Mouse (Mus musculus) cerebral cortex, adult 2 months (tissue): ENCODE measurements around the gene 4930453N24Rik.

Source experiments
- WGBS: fragments of 180-500 bp; shearing (Covaris S2); methylation state at CpG from one replicate; pipeline ENCODE4 v1.1.7; 2018; 5-methylcytosine and 5-hydroxymethylcytosine counted together

The 4930453N24Rik gene

GRCm38 (mm10) chr16:64770521-64771430 is at the start of gene 4930453N24Rik:
4930453N24Rik (minus strand) TSS chr16:64771161.
- WGBS, result 2% methylated on average over 72 of the region's 72 CpGs

- 94% methylated on average over 3 of the region's 3 CpGs for WGBS
Measured at GRCm38 (mm10) chr16:64817094-64817765, 46.3 kb upstream of the 4930453N24Rik start.

DNA sequence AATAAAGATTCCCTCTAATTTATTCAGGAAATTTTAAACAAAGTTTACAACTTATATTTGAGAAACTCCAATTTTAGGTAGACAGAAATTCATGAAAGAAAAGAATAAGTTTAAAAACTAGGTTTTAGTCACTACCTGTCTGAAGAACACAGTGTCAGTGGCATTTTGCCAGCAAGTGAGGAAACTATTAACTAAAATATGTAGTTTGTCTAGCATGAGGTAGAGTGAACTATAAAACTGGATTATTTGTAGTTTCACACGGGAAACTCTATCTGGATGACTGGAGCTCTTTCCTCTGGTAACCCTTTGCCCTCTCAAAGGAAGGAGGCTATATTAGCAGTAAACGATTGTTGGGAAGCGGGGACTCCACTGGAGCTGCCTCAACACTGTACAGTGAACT is 32.1 kb upstream of the 4930453N24Rik start:
- 87% methylated on average over 3 of the region's 3 CpGs for WGBS

GRCm38 (mm10) chr16:64800393-64800792 is 29.4 kb upstream of the 4930453N24Rik start:
- 94% methylated on average over 5 of the region's 5 CpGs for WGBS

DNA sequence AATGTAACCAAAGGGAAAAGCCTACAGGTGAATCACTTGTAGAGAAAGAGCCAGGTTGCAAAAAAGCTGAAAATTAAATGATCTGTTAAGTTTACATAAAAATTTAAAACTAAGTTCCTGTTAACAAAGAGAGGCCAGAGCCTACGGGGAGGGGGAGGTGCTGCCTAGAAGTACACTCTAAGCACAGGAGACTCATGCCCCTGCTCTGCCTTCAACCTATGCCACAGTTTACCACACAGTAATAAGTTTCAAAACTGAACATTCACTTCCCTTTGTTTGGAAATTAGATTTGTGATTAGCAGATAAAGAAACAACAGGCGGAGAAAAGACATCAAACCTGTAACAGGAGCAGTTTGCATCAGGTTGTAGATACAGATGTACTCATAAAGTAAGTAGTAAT is 23.8 kb upstream of the 4930453N24Rik start:
- 93% methylated on average over 2 of the region's 2 CpGs for WGBS

DNA sequence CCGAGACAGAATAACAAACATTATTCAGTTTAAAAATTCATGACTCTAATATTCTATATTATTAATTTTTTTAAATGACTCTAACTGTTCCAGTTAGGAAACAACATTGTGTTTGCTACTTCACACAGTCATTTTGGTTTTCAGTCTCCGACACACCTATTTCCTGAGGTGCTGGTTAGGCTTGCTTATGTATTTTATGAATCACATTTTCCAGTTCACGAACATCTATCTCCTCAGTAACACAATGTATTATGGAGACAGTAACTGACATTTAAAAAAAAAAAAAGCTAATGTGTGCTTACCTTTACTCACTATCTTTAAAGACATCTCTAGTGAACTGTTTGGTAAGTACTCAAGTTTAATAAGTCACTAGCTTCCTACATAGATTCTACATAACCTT is 18.7 kb upstream of the 4930453N24Rik start:
- 90% methylated on average over 3 of the region's 3 CpGs for WGBS

DNA sequence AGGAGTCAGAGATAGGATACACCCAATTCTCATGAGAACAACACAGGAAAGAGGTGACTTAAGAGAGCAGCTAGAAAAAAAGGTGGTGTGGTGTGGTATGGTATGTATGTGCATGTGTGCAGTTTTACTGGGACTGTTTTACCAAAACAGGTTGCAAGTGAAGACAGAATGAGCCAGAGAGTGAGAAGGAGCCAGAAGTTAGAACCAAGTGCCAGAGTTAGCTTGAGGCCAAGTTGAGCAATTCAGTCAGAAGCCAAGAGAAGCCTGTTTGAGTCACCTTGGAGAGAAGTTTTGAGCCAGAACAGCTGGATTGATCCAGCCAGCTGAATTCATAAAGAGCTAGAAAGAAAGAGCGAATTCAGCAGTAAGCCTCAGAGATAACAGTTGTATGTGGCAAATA is 4.6 kb upstream of the 4930453N24Rik start:
- WGBS, result 82% methylated on average over 1 of the region's 1 CpGs

- 88% methylated on average over 2 of the region's 2 CpGs for WGBS
Measured at GRCm38 (mm10) chr16:64771431-64771818, 464 bp upstream of the 4930453N24Rik start.

DNA sequence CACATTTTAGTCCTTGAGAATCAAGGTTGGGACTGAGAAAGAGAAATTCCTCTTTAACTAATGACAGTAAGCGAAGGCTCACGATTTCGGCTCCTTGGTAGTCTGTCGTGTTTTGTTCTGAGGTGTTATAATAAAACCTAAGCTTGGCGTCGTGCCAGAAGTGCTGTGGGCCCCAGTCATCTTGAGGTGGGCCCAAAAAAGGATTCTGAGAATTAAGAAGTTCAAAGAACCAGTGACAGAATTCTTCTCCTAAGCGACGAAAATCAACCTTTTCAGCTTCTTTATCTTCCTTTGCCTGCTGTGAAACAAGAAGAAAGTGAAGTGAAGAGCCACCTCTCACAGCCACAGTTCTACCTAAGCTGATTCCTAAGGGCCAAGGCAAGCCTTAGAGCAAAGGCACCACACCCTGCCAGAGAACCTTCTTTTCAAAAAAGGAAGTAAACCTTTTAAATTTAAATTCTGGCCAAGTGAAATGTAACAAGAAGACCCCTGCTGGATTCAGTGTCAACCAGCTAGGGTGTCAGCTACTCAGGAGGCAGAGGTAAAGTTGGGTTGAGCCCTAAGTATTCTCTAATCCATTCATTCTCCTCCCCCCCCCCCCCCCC is 4.2 kb downstream of the 4930453N24Rik start:
- WGBS, result 86% methylated on average over 8 of the region's 8 CpGs

DNA sequence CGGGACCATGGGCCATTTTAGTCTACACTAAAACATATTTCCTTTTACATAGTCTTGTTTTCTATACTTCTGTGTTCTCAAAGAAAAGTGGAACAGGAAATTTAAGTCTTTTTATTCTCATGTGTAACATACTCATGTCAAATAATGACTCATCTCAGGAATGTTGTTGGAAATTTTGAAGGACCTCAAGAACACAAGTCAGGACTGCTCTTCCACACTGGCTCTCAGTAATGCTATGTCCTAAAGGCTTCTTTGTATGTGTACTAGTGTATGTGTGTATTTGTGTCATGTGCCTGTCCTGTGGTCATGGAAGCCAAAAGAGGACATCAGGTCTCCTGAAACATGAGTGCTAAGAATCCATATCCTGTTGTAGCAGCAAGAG is 11.7 kb downstream of the 4930453N24Rik start:
- WGBS, result 88% methylated on average over 1 of the region's 1 CpGs

DNA sequence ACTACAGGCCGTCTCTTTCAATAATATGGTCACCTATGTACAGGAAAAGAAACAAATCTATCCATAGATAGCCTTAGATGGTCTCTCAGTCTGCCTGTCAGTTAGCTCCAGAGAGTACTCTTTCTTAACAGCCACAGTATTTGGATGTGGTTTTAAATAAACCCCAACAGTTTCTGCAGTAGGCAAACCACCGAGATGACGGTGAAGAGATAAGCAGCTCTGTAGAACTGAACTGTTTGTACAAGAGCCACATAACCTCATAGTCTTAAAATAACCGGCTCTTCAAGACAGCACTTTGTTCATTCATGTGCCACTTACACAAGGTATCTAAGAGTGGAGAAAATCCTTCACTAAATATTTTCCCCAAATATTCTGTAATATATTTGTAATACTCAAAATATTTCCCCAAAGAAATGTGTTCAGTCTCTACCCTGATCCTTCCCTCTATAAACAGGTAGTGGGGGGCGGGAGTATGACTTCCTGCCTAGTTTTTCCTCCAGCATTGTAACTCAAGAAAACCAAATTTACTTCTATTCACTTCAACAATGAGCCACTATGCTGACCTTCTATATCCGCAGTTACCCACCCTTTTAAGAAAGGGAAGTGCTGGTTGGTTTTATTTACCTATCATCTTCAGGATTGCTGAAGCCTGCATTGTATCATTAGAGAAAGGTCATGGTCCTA is 12.3 kb downstream of the 4930453N24Rik start:
- 63% methylated on average over 6 of the region's 6 CpGs for WGBS

GRCm38 (mm10) chr16:64757666-64758400 is 13.1 kb downstream of the 4930453N24Rik start:
- 91% methylated on average over 7 of the region's 7 CpGs for whole genome bisulfite sequencing

- 58% methylated on average over 6 of the region's 6 CpGs for WGBS
Measured at GRCm38 (mm10) chr16:64756321-64756720, 14.6 kb downstream of the 4930453N24Rik start.

DNA sequence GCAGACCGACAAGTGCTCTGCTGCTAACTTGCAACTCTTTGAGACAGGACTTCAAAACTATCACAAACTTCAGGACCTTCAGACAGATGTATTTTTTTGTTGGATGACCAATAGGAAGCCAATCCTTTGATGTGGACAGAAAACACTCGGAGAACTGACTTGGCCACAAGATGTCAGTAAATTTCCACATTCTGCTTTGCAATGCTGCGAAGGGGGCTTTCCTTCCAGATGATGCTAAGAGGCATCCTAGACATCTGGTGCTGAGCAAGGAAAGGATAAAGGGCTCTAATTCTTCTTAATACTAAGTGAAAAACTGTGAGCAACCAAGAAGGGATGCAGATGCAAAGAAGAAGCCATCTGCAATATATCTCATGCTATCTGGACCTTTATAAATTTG is 16.2 kb downstream of the 4930453N24Rik start:
- 36% methylated on average over 3 of the region's 3 CpGs for WGBS

- 70% methylated on average over 3 of the region's 3 CpGs for WGBS
Measured at GRCm38 (mm10) chr16:64753990-64754742, 16.8 kb downstream of the 4930453N24Rik start.

DNA sequence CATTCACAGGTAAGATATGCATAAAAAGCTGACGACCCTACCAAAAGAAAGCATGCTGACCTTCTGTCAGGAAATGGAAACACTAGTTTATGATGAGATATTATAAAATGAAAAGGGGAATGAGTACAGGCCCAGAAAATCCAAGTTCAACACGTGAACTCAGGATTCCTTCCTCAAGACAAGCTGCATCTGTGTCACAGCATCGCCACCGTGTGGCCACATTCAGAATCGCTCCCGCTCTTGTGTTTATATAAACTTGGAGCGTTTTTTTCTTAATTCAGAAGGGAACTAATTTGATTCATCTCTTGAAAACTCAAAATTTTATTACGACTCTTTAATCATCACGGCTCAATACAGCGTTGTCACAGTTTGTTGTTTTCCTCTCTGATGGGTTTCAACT is 22.7 kb downstream of the 4930453N24Rik start:
- 8% methylated on average over 10 of the region's 10 CpGs for WGBS

GRCm38 (mm10) chr16:64745089-64745488 is 25.9 kb downstream of the 4930453N24Rik start:
- WGBS, result 87% methylated on average over 4 of the region's 4 CpGs

- WGBS, result 92% methylated on average over 5 of the region's 5 CpGs
Measured at GRCm38 (mm10) chr16:64737289-64737688, 33.7 kb downstream of the 4930453N24Rik start.

- WGBS, result 51% methylated on average over 4 of the region's 4 CpGs
Measured at GRCm38 (mm10) chr16:64723273-64724057, 47.5 kb downstream of the 4930453N24Rik start.

DNA sequence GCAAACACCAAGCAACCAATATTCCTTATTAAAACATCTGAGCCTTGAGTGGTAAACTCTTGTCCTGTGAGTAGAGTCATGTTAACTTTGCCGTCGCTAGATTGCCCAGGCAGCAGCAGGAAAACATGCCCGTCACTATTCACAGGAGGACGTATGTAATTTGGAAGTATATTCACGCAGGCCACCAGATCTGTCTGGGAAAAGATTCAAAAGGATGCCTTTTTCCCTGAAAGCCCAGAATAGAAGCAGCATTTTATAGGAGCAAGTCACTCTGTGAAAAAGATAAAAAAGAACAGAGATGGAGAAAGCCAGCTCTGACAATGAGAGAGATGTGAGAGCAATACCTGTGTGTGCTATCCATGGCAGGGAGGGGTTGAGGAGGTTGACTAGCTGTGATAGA is 49.4 kb downstream of the 4930453N24Rik start:
- WGBS, result 37% methylated on average over 5 of the region's 5 CpGs
